Mouse (Mus musculus): ENCODE results near the gene E2f4.

E2f4 gene

DNA sequence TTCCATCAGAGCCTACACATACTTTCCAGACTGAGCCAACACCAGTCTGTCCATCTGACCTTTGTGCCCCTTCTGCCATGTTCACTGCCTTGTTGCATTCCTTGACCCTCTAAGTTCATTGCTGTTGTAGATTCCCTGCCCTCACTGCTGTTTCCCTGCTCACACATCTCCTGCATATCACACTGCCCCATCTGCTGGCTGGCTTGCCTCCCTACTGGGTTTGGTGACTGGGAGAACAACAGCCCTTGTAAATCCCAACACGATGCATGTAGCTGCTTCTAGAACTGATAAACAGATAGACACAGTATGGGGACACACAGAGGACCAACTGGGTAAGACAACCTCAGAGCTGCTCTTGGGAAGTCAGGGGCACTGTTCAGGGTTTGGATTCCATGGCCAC is 14.3 kb downstream of the E2f4 start:
- ChIA-PET CTCF (no interaction called here), POLR2A (interaction anchor here in 2 of 4 experiments (0.7 to 1.8 kb wide), 3 partner anchors 13 to 24 kb away, joined by 3 to 8 read pairs (median 4); no protein-coding TSS in a partner anchor)

DNA sequence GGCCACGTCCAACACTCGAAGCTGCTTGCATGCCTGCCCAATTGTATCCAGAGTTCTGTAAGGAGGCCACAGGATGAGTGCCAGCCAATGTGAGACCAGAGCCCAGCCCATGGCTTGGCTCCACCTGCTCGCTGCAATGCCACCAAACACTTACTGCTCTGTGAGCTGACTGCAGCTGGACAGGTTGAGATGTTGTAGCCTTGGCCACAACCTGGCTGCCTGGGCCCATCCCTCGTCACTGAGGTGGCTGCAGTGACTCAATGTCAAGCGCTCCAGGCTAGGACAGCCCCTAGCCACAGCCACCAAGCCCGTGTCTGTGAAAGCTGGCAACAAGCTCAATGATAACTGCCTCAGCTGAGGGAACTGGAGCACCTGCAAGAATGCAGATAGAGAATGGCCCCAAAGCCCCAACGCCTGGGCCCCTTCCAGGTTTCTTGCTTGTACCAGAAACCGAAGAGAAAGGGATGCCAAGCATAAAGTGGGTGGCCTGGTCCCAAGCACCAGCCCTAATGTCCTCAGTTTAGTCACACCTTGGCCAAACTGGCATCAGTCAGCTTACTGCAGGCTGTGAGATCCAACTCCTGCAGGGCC is 15.5 kb downstream of the E2f4 start:
- ChIA-PET POLR2A (interaction anchor here in 2 of 4 experiments (0.5 to 1.8 kb wide), 4 partner anchors 9 to 93 kb away, joined by 3 to 8 read pairs (median 6); partner anchors contain the start of gene Exoc3l (in 1 of the 2)), CTCF (interaction anchor here in 2 of 4 experiments (0.5 to 0.6 kb wide), 2 partner anchors 35 to 703 kb away, joined by 5 to 8 read pairs; partner anchors contain the start of gene Fhod1 (in 1 of the 2))

DNA sequence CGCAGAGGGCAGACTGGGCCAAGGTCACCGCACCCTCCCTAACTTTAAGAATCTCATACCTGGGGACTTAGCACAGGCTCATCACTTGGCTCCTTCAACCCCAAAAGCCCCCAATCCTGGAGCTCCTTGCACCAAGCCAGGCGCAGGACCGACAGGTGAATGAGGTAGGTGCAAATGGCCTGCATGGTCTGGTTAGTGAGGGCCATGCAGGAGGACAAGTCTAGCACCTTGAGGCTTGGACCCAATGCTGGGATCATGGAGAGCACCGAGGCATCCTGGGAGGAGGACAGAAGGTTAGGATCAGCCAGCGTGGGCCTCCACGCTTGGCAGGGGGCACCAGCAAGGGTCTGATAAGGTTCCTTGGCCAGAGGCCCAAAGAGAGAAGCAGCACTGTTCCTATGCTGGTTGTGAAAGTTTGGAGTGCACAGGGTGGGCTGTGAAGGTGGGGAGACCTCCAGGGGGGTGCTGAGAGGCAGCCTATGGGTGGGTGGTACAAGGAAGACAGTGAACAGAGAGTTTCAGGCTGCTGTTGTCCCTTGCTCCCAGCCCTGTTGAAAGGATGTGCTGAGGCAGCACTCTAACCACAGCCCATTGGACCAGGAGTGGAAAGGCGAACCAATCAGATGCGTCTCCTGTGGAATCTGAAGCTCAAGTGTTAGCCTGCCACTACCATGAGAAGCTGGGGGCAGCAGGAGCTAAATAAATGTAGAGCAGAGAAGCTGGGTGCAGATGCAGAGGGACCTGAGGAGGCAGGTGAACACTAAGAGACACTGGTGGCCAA is 16.3 kb downstream of the E2f4 start:
- ChIA-PET CTCF (interaction anchor here in 1 of 4 experiments (0.6 kb wide), 1 partner anchor 276 kb away, joined by 6 read pairs; no protein-coding TSS in a partner anchor), POLR2A (interaction anchor here in 3 of 4 experiments (0.5 to 2.4 kb wide), 6 partner anchors 9 to 508 kb away, joined by 3 to 17 read pairs (median 5); no protein-coding TSS in a partner anchor)

- ChIA-PET POLR2A (interaction anchor here in 3 of 4 experiments (0.7 to 2.8 kb wide), 11 partner anchors 9 to 24 kb away, joined by 3 to 7 read pairs (median 4); partner anchors contain the start of gene E2f4 (in 1 of the 3)), CTCF (interaction anchor here in 1 of 4 experiments (0.6 kb wide), 1 partner anchor 24 kb away, joined by 3 read pairs; no protein-coding TSS in a partner anchor)
Measured at GRCm38 (mm10) chr8:105315073-105315769, 17.8 kb downstream of the E2f4 start.

DNA sequence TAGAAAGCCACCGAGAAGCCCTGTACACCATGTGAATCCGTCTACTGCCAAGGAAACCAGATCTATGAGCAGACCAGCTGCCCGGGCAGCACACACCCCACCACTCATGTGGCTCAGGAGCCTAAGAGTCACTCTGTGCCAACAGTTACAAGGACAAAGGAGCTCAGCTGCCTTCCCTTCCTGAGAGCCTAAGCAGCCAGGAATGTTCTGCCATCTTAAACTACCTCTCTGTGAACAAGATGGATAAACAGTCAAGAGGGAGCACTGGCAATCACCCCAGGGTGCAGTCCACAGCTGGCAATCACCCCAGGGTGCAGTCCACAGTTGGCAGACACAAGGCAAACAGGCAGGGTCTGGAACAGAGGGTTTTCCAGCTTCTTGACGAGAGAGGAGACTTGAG is 20.5 kb downstream of the E2f4 start:
- POLR2A ChIA-PET: interaction anchor here in 2 of 4 experiments (0.6 to 2.2 kb wide), 8 partner anchors 9 to 148 kb away, joined by 3 to 6 read pairs (median 4); partner anchors contain the start of genes E2f4 (in 1 of the 2), Lrrc29 (in 1 of the 2) and Tmem208 (in 1 of the 2)
- CTCF ChIA-PET: no interaction called here

DNA sequence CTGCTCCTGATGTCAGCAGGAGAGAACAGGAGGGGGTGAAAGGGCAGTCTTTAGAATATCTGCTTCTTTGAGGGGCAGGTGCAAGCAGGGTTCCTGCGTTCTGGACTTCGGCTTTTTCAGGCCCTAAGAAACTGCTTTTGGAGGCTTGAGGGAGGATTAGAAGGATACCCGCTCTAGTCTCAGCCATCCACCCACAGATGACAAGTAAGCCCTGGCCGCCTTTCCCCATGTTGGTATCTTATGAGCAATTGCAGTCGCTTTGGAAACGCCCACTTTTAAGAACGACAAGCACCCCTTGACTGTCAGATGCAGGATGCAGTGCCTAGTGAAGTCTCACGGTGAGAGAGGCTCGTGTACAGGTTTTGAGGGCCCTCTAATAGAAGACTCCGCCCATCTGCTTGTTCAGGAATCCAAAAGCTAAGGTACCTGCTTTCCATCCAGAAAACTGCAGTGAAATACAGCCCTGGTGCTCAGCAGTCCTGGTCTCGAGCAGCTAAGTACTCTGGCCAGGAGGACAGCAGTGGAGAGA is 21.3 kb downstream of the E2f4 start:
- CTCF ChIA-PET: no interaction called here
- POLR2A ChIA-PET: interaction anchor here in 2 of 4 experiments (1.0 to 1.9 kb wide), 3 partner anchors 11 to 21 kb away, joined by 3 to 5 read pairs (median 3); partner anchors contain the start of gene E2f4 (in 1 of the 2)

DNA sequence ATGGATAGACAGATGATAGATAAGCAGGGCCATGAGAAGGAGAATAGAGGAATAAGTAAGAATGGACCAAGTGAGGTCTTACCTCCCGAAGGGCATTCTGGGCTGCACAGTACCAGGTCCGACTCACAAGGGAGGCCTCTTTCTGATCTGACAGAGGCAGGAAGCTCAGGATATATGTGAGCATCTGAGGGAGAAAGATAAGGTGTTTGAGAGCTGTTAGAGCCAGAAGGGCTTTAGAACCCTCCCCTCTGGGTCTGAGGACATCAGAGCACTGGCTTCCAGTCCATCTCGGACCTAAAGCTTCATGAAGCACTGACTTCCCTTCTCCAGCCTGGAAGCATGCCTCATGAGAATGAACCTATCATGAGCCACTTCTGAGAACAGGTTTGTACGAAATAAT is 25.7 kb downstream of the E2f4 start:
- POLR2A ChIA-PET: interaction anchor here in 2 of 4 experiments (0.6 to 1.3 kb wide), 3 partner anchors 11 to 18 kb away, joined by 3 to 6 read pairs (median 3); partner anchors contain the start of gene Elmo3 (in 1 of the 2)

GRCm38 (mm10) chr8:105325641-105326093 is 28.2 kb downstream of the E2f4 start:
- CTCF ChIA-PET: interaction anchor here in 1 of 4 experiments (0.6 kb wide), 1 partner anchor 11 kb away, joined by 3 read pairs; no protein-coding TSS in a partner anchor
- POLR2A ChIA-PET: interaction anchor here in 3 of 4 experiments (1.0 to 3.9 kb wide), 9 partner anchors 8 to 122 kb away, joined by 3 to 28 read pairs (median 6); partner anchors contain the start of genes E2f4 (in 2 of the 3), Fhod1 (in 1 of the 3) and Slc9a5 (in 1 of the 3)

More for the DNA sequence above, 25.7 kb downstream of the E2f4 start:
- CTCF ChIA-PET: interaction anchor here in 1 of 4 experiments (0.6 kb wide), 2 partner anchors 22 to 35 kb away, joined by 3 to 6 read pairs; no protein-coding TSS in a partner anchor

DNA sequence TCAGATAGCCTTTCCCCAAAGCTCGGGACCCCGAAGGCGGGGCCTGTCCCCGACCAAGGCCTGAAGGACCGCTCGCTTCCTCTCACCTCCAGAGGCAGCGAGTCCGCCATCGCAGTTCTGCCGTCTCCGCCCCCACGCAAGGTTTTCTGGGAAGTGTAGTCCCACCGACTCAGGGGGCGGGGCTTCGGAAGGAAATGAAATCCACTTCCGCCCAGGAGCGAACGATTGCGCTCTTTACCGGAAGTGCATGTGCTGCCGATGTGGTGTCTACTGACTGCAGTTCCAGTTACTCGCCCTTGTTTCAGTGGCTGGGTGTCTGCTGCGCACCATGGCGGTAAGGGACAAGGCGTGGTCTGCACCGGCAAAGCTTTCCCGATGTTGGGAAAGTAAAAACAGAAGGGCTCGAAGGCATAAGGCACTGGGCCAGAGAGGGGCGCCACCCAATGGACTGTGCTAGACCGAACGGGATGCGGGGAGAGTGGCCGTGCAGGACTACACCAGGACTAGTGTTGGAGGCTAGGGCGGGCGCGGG is 28.7 kb downstream of the E2f4 start, which contains the start of the genes Lrrc29 and Tmem208:
Gene Lrrc29 (minus strand): TSS at position 138 of the 532 bp plus-strand sequence.
Gene Tmem208 (plus strand): TSS at position 214 of the 532 bp plus-strand sequence.
- ChIA-PET POLR2A (interaction anchor here in 3 of 4 experiments (0.5 to 3.9 kb wide), 16 partner anchors 9 to 190 kb away, joined by 3 to 28 read pairs (median 5); partner anchors contain the start of genes E2f4 (in 2 of the 3), Fhod1 (in 2 of the 3), Slc9a5 (in 2 of the 3) and Elmo3 (in 1 of the 3)), CTCF (interaction anchor here in 3 of 4 experiments (0.6 to 2.3 kb wide), 5 partner anchors 10 to 1089 kb away, joined by 3 to 5 read pairs (median 3); partner anchors contain the start of genes Fhod1 (in 1 of the 3) and Zfp90 (in 1 of the 3))

GRCm38 (mm10) chr8:105326968-105327367 is 29.5 kb downstream of the E2f4 start:
- POLR2A ChIA-PET: interaction anchor here in 3 of 4 experiments (0.7 to 3.9 kb wide), 16 partner anchors 9 to 57 kb away, joined by 3 to 28 read pairs (median 4); partner anchors contain the start of genes E2f4 (in 2 of the 3), Fhod1 (in 2 of the 3), Slc9a5 (in 2 of the 3) and Elmo3 (in 1 of the 3)
- CTCF ChIA-PET: interaction anchor here in 3 of 4 experiments (0.5 to 2.3 kb wide), 9 partner anchors 9 to 1088 kb away, joined by 3 to 5 read pairs (median 3); partner anchors contain the start of genes Fhod1 (in 1 of the 3) and Zfp90 (in 1 of the 3)

- ChIA-PET CTCF (no interaction called here), POLR2A (interaction anchor here in 2 of 4 experiments (0.7 to 2.1 kb wide), 8 partner anchors 8 to 53 kb away, joined by 3 to 5 read pairs (median 4); partner anchors contain the start of genes Fhod1 (in 2 of the 2) and Slc9a5 (in 1 of the 2))
Measured at GRCm38 (mm10) chr8:105330325-105330724, 32.9 kb downstream of the E2f4 start.

GRCm38 (mm10) chr8:105331469-105331868 is 34.0 kb downstream of the E2f4 start:
- POLR2A ChIA-PET: interaction anchor here in 2 of 4 experiments (0.6 to 2.1 kb wide), 7 partner anchors 9 to 27 kb away, joined by 3 to 5 read pairs (median 3); partner anchors contain the start of genes Fhod1 (in 2 of the 2) and Slc9a5 (in 1 of the 2)
- CTCF ChIA-PET: no interaction called here

DNA sequence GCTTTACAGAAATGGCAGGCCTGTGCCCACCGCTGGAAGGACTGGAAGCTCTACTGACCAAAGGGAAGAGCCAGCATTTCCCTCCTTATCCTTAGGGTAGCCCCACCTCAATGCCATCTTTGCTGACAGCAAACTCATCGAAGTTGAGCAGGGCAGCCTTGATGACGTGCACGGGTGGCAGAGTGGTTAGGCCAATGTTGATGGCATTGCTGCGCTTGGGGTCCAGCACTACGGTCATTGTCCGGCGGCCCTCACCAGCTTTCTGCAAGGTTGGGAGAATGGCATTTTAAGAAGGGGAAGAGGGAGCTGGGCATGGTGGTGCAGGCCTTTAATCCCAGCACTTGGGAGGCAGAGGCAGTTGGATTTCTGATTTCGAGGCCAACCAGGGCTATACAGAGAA is 34.5 kb downstream of the E2f4 start:
- POLR2A ChIA-PET: interaction anchor here in 2 of 4 experiments (0.5 to 2.1 kb wide), 5 partner anchors 8 to 27 kb away, joined by 3 to 5 read pairs (median 3); partner anchors contain the start of genes Fhod1 (in 1 of the 2) and Slc9a5 (in 1 of the 2)

GRCm38 (mm10) chr8:105332523-105332922 is 35.1 kb downstream of the E2f4 start:
- POLR2A ChIA-PET: interaction anchor here in 2 of 4 experiments (0.5 to 1.6 kb wide), 4 partner anchors 10 to 28 kb away, joined by 3 to 5 read pairs (median 3); no protein-coding TSS in a partner anchor
- CTCF ChIA-PET: no interaction called here

More for the DNA sequence above, 34.5 kb downstream of the E2f4 start:
- CTCF ChIA-PET: no interaction called here

GRCm38 (mm10) chr8:105336373-105337130 is 39.1 kb downstream of the E2f4 start:
- CTCF ChIA-PET: interaction anchor here in 3 of 4 experiments (0.5 to 2.1 kb wide), 13 partner anchors 10 to 1712 kb away, joined by 3 to 14 read pairs (median 4); partner anchors contain the start of genes Fhod1 (in 1 of the 3), Pdf (in 1 of the 3), Slc9a5 (in 1 of the 3) and Tppp3 (in 1 of the 3)
- POLR2A ChIA-PET: interaction anchor here in 3 of 4 experiments (0.6 to 4.1 kb wide), 27 partner anchors 9 to 256 kb away, joined by 3 to 32 read pairs (median 4); partner anchors contain the start of genes Fhod1 (in 3 of the 3), Slc9a5 (in 3 of the 3), Lrrc29 (in 2 of the 3) and Tmem208 (in 2 of the 3)

Data from embryonic stem cell, embryonic (primary cell).